Mouse (Mus musculus): ENCODE measurements around the gene Ankrd33b.

Gene Ankrd33b

GRCm38 (mm10) chr15:31258693-31259439, 108.7 kb downstream of the Ankrd33b start:
- no peak for DNase-seq

- no peak for DNase-seq
Measured at GRCm38 (mm10) chr15:31258029-31258692, 109.4 kb downstream of the Ankrd33b start.

DNA sequence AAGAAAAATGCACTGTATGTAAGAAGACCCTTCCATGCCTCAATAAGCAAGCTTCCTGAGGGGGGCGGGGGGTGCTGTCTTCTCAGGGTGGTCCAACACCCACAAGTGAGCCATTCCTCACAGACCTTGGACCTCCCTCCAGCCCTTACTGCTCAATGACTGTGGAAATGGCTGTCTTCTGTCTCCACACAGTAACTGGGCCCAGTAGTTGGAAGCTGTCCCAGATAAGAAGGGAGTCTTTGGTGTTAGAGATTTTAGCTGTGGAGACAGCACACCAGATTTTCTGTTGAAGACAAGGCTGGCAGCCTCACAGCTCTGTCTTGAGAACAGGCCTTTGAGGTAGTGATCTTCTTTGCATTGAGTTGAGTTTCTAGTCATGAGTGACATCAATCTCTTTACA, 110.2 kb downstream of the Ankrd33b start:
- DNase-seq = no peak

DNA sequence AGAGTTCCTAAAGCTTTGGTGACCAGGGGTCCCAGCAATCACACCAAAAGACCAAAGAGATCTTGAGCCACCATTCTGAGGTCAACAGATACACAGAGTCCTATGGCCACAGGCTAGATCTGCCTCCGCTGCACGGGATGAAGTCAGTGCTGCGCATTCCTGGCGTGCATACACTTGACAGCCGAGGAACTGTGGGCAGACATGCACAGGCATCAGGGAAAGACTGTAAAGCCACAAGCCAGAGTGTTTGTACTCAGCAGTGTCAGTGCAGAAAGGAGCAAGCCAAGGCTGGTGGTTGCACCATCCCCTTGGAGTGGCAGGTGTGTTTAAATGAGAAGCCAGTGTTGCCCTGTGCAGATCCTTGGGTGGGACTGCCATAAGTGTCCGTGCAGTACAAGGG, 111.8 kb downstream of the Ankrd33b start:
- no peak for DNase-seq

DNA sequence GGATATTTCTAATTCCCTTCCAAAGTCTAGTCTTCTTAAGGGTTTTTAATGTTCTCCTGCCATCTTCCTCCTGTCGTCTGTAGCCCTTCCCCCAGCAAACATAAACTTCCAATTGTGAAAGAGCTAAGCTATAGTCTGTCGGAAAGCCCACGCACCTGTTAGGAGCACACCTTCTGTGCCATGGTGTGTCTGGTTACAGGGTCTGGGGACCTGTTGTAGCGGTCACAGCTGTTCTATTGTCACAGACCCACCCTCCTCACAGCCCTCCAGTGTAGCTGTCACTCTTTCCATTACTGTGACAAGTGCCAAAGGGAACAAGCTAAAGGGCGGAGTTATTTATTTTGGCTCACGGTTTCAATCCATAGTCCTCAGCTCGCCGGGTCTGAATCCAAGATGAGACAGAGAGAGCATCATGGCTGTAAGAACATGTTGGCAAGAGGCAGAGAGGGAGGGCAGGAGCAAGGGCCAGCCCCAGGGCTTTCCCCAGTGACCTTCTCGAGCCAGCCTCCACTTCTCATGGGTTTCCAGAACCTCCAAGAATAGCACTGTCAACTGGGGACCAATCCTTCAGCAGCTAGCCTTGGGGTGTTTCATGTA, 112.5 kb downstream of the Ankrd33b start:
- DNase-seq = no peak

- no peak for DNase-seq
Measured at GRCm38 (mm10) chr15:31253963-31254362, 113.6 kb downstream of the Ankrd33b start.

DNA sequence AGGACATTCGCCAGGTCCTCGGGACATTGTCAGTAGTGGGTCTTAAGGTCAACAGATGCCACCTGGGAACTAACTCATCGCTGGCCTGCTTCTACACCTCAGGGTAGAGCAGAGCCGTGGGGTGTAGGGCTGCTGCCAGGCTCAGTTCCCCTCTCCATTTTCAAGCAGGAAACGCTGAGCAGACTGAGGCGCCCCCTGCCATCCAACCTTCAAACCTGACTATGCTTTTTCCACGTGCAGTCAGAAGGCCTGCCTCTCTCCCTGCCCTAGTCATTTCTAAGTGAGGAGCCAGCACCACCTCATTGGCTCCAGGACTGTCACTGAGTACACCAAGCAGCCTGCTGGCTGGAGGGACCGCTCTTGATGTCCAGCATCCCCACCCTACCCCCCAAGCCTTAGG, 114.1 kb downstream of the Ankrd33b start:
- DNase-seq = no peak

DNA sequence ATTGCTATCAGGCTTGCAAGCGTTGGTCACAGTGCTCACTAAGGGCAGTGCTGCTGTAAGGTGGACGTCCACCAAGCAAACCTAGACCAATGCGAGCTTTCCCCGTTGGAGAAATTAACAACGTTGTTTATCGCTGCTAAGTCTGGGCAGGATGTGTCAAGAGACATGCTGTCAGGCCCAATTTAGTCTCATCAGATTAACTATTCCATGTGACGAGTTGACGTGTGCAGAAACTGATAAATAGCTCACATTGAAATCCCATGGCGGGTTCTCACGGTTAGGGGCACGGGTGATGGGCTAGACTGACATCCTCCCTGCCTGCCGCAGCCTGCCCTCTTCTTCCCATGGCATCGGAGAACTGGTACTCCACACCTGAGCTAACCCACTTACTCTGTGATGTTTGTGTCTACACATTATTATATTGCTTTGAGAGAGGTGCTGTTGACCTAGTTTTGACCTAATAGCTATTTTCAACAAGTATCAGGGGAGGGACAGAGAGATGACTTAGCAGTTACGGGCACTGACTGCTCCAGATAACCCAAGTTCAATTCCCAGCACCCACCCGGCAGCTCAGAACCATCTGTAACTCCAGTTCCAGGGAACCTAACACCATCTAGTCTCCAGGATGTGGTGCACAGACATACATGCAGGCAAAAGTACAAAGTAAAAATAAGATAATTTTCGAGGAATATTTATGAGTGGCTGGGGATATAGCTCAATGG, 114.8 kb downstream of the Ankrd33b start:
- DNase-seq = no peak

- DNase-seq = no peak
Measured at GRCm38 (mm10) chr15:31251189-31251588, 116.3 kb downstream of the Ankrd33b start.

GRCm38 (mm10) chr15:31250676-31251075, 116.8 kb downstream of the Ankrd33b start:
- no peak for DNase-seq

- DNase-seq = peak in 1 of 2 experiments; percentile 20
Measured at GRCm38 (mm10) chr15:31250027-31250426, 117.5 kb downstream of the Ankrd33b start.

DNA sequence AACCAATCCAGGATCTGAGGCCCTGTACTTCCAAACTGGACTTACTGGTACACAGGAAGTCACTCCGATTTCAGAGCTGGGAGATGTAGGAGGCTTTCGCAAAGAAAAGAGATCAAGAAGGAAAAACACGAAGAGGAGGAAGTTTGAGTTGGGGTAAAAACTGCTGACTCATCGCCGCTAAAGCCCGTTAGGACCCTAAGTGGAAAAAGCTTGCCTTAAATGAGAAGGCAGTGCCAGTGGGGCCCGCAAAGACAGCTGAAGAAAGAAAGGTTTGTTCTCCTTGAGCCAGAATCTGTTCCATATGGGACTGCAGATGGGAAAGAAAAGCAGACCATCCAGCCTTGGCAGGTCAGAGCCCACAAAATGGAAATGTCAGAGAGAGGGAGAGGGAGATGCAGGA, 118.6 kb downstream of the Ankrd33b start:
- no peak for DNase-seq

DNA sequence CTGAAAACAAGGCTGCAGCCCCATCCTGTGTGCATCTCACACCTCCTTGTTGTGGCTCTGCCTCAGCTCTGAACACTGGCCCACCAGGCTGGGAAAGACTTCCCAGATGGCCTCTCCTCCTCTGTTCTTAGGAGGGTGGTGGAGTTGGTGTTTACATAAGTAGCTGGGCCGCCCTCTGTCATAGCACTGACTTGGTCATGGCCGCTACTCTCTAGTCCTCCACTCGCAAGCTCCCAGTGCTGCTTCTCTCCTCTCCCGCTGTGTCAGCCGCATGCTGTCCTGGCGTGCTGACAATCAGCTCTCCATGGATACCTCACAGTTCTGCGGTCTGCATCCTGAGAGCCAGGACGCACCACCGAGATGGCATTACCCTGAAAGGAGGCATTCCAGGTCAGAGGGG, 120.5 kb downstream of the Ankrd33b start:
- DNase-seq = peak; percentile 68 to 69

DNA sequence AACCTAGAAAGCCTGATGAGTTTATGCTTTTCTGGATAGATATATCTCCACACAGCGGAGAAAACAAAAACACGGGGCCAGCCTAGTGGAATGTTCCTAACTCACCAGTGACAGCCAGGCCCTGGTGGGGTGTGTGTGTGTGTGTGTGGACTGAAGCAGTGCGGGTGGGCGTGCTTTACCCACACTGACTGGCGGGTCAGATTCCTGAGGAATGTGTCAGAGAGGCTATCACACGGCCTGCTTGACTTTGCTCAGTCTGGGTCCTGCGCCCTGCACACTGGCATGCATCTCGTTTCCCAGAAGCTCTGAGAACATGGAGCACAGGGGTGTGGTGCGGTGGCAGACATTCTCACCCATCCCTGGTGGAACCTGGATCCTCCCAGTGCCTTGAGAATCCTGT, 121.6 kb downstream of the Ankrd33b start:
- DNase-seq = no peak

- no peak for DNase-seq
Measured at GRCm38 (mm10) chr15:31244696-31245445, 122.7 kb downstream of the Ankrd33b start.

DNA sequence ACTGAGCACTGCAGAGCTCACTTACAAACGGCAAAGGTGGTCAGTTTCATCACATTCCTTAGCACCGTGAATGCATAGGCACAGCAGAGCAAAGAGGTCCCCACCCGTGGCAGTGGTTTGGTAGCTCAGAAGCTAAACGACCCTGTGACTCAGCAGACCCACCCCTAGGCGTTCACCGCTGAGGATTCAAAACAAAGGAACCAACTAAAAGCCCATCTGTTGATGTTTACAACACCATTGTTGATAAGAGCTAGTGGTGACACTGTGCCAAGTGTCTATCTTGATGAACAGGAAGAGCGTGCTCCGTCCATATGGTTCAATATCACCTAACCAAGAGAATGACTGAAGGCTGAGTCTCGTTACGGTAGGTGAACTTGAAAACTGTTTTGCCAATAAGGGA, 124.3 kb downstream of the Ankrd33b start:
- DNase-seq = no peak
